Mouse (Mus musculus): ENCODE data around the gene Cd79b. TPM values are rescaled to one million over a fixed set of nuclear protein-coding genes. Genes with fewer than 3 reads are reported as not detected.

The Cd79b gene
- polyA plus RNA-seq, 1 experiment from 2014 or later: 0.95 TPM

DNA sequence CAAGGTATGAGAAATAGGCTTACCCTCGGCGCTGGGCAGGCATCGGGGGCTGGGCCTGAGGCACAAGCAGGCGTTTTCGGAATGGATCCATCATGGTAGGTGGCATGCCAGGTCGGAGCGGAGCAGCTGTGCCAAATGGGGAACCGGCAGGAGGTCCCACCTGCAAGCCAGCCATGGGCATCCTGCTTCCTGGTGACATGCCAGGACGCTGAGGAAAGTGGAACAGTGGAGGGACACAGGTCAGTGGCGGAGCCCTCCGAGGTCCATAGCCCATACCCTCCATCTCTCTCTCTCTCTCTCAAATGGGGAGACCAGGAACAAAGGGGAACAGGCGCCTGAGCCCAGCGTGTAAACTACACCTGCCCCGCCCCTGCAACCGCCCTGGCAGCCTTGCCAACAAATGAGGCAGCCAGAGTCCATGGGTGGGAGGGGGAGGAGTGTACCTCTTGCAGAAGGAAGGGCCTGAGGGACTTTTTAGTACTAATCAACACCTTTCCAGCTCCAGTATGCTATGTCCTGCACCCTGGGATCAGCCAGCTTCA is 47.2 kb downstream of the Cd79b start:
- ATAC-seq (no peak), DNase-seq (ENCODE audit: low spot score) (peak; percentile 33)
- Histone ChIP-seq H3K9ac (ENCODE audit: low read length) (no peak overlapping the region), H3K27ac (ENCODE audit: low read depth, low read length) (peak overlapping the region; percentile 62; the same call in 1 of the 2 replicates), H3K36me3 (ENCODE audit: control insufficient read depth, insufficient read depth, low read length) (peaks cover 46% of the 10 kb centered on the region), H3K4me3 (ENCODE audit: low read depth, low read length) (no peak overlapping the region), H3K4me2 (ENCODE audit: low read length) (0 out of 2 replicates have a peak overlapping the region, but pooled peaks have one; percentile 5), H3K27me3 (replicated peaks; ENCODE audit: control insufficient read depth, insufficient read depth, low read length) (no peaks in the 10 kb centered on the region), H3K9me3 (replicated peaks; ENCODE audit: control insufficient read depth, low read length) (no peaks in the 10 kb centered on the region), H3K4me1 (ENCODE audit: control insufficient read depth, insufficient read depth, low read length) (peaks cover 24% of the 10 kb centered on the region)
- WGBS: 66% methylated on average over 15 of the region's 15 CpGs

DNA sequence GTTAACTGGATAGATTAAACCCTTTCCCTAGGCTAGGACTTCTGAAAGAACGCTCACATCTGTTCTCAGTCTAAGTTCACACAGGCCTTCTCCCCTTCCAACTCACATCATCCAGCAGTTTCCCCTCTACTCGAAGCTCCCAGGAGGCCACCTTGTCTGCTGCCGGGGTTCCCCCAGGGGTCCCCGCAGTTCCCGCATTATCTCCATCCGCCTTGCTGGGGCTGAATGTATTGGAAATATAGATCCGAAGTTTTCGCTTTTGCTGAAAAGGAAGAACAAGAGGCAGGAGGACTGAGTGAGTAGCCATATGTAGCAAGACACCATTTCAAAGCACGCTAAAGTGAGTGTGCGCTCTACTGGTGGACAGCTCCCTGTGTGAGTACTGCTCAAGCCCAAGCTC is 48.1 kb downstream of the Cd79b start:
- Histone ChIP-seq H3K36me3 (ENCODE audit: control insufficient read depth, insufficient read depth, low read length) (peaks cover 56% of the 10 kb centered on the region), H3K4me2 (ENCODE audit: low read length) (no peak overlapping the region), H3K9ac (ENCODE audit: low read length) (no peak overlapping the region), H3K9me3 (replicated peaks; ENCODE audit: control insufficient read depth, low read length) (no peaks in the 10 kb centered on the region), H3K27ac (ENCODE audit: low read depth, low read length) (no peak overlapping the region), H3K27me3 (replicated peaks; ENCODE audit: control insufficient read depth, insufficient read depth, low read length) (no peaks in the 10 kb centered on the region), H3K4me1 (ENCODE audit: control insufficient read depth, insufficient read depth, low read length) (peaks cover 21% of the 10 kb centered on the region), H3K4me3 (ENCODE audit: low read depth, low read length) (no peak overlapping the region)
- 95% methylated on average over 10 of the region's 10 CpGs for WGBS
- ATAC-seq (no peak), DNase-seq (ENCODE audit: low spot score) (no peak)

DNA sequence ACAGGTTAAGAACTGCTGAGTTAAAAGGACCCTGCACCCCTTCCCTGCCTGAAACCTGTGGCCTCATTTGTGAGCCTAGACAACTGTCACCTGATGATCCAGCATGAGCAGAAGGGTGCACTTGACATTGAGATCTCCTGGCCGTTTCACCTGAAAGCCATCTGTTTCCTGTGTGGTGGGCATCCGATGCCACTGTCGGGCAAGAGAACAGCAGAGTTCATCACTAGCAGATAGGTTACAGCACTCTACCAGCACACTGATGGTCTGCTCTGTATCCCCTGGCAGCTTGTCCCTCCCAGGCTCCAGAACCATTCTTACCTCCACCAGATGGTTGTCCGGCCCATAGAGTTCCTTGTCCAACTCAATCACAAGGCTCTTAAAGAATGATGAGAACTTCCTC is 49.0 kb downstream of the Cd79b start:
- H3K27ac ChIP-seq (ENCODE audit: low read depth, low read length): no peak overlapping the region
- H3K4me3 ChIP-seq (ENCODE audit: low read depth, low read length): no peak overlapping the region
- H3K4me2 ChIP-seq (ENCODE audit: low read length): no peak overlapping the region
- peaks cover 64% of the 10 kb centered on the region for H3K36me3 ChIP-seq (ENCODE audit: control insufficient read depth, insufficient read depth, low read length)
- ATAC-seq (no peak), DNase-seq (ENCODE audit: low spot score) (no peak)
- H3K9me3 ChIP-seq (replicated peaks; ENCODE audit: control insufficient read depth, low read length): no peaks in the 10 kb centered on the region
- 97% methylated on average over 4 of the region's 4 CpGs for WGBS
- H3K9ac ChIP-seq (ENCODE audit: low read length): no peak overlapping the region
- no peaks in the 10 kb centered on the region for H3K27me3 ChIP-seq (replicated peaks; ENCODE audit: control insufficient read depth, insufficient read depth, low read length)
- peaks cover 17% of the 10 kb centered on the region for H3K4me1 ChIP-seq (ENCODE audit: control insufficient read depth, insufficient read depth, low read length)

DNA sequence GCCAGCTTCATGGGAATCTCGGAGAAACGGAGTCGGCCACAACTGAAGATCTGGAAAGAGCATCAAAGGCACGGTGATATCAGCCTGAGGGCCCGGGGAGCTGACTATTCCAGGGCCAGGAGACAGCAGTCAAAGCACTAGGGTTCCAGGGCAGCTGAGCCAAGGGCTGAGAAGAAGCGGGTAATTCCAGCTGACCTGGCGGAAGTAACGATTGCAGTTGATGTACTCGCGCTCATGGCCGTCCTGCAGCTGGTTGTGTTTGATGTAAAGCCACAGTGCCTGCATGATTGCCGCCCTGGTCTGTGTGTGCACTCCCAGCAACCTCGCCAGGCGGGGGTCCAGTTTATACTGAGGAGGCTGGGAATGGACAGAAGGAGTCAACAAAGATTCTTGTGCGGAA is 49.6 kb downstream of the Cd79b start:
- no peak overlapping the region for H3K4me2 ChIP-seq (ENCODE audit: low read length)
- H3K4me1 ChIP-seq (ENCODE audit: control insufficient read depth, insufficient read depth, low read length): peaks cover 15% of the 10 kb centered on the region
- H3K27me3 ChIP-seq (replicated peaks; ENCODE audit: control insufficient read depth, insufficient read depth, low read length): no peaks in the 10 kb centered on the region
- no peak for DNase-seq (ENCODE audit: low spot score)
- WGBS: 94% methylated on average over 15 of the region's 15 CpGs
- peaks cover 66% of the 10 kb centered on the region for H3K36me3 ChIP-seq (ENCODE audit: control insufficient read depth, insufficient read depth, low read length)
- no peak for ATAC-seq
- H3K4me3 ChIP-seq (ENCODE audit: low read depth, low read length): no peak overlapping the region
- H3K9ac ChIP-seq (ENCODE audit: low read length): no peak overlapping the region
- no peak overlapping the region for H3K27ac ChIP-seq (ENCODE audit: low read depth, low read length)
- no peaks in the 10 kb centered on the region for H3K9me3 ChIP-seq (replicated peaks; ENCODE audit: control insufficient read depth, low read length)

DNA sequence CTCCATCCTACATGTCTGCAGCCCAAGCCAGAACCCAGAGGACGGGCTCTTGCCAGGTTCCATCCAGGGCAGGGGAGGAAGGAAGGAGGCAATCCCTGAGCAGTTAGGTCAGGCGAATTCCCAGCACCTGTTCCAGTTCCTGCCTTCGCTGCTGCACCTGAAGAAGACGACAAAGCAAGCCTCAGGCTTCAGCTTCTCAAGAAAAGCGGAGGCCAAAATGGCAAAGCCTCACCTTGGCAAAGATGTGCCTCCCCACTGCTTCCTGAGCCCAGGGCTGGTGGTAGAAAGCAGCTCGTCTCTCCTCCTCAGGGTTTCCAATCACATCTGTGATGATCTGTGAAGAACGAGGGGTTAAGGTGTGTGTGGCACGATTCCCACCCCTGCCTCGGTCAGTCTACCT is 50.6 kb downstream of the Cd79b start:
- no peaks in the 10 kb centered on the region for H3K27me3 ChIP-seq (replicated peaks; ENCODE audit: control insufficient read depth, insufficient read depth, low read length)
- no peaks in the 10 kb centered on the region for H3K9me3 ChIP-seq (replicated peaks; ENCODE audit: control insufficient read depth, low read length)
- ATAC-seq: no peak

More for the DNA sequence above, 50.6 kb downstream of the Cd79b start:
- H3K4me2 ChIP-seq (ENCODE audit: low read length): no peak overlapping the region
- no peak for DNase-seq (ENCODE audit: low spot score)
- H3K4me3 ChIP-seq (ENCODE audit: low read depth, low read length): no peak overlapping the region
- peaks cover 73% of the 10 kb centered on the region for H3K36me3 ChIP-seq (ENCODE audit: control insufficient read depth, insufficient read depth, low read length)
- no peak overlapping the region for H3K9ac ChIP-seq (ENCODE audit: low read length)
- no peak overlapping the region for H3K27ac ChIP-seq (ENCODE audit: low read depth, low read length)
- WGBS: 90% methylated on average over 9 of the region's 9 CpGs
- peaks cover 12% of the 10 kb centered on the region for H3K4me1 ChIP-seq (ENCODE audit: control insufficient read depth, insufficient read depth, low read length)

Other genes starting within 250 kb of the Cd79b start
- 5.7 and 7.0 TPM in 2 replicates for gene Taco1, start 248.7 kb downstream of the Cd79b start, polyA plus RNA-seq (2014; fragmentation: Nextera tagmentation; extraction: Ambion mirVana)
- gene Map3k3, start 230.1 kb downstream of the Cd79b start, polyA plus RNA-seq (2014; fragmentation: Nextera tagmentation; extraction: Ambion mirVana): 9.0 and 11.0 TPM in 2 replicates
- not detected in 2 replicates for gene Gm10840, start 153.9 kb downstream of the Cd79b start, polyA plus RNA-seq (2014; fragmentation: Nextera tagmentation; extraction: Ambion mirVana)
- 223 and 240 TPM in 2 replicates for gene Limd2, start 153.9 kb downstream of the Cd79b start, polyA plus RNA-seq (2014; fragmentation: Nextera tagmentation; extraction: Ambion mirVana)
- gene Strada, start 112.6 kb downstream of the Cd79b start, polyA plus RNA-seq (2014; fragmentation: Nextera tagmentation; extraction: Ambion mirVana): 31.1 and 34.1 TPM in 2 replicates
- 71.0 and 80.1 TPM in 2 replicates for gene Ccdc47, start 98.4 kb downstream of the Cd79b start, polyA plus RNA-seq (2014; fragmentation: Nextera tagmentation; extraction: Ambion mirVana)
- 65.6 and 75.2 TPM in 2 replicates for gene Ddx42, start 97.8 kb downstream of the Cd79b start, polyA plus RNA-seq (2014; fragmentation: Nextera tagmentation; extraction: Ambion mirVana)
- 34.6 and 35.8 TPM in 2 replicates for gene Ftsj3, start 58.7 kb downstream of the Cd79b start, polyA plus RNA-seq (2014; fragmentation: Nextera tagmentation; extraction: Ambion mirVana)
- gene Psmc5, start 58.6 kb downstream of the Cd79b start, polyA plus RNA-seq (2014; fragmentation: Nextera tagmentation; extraction: Ambion mirVana): 279 and 286 TPM in 2 replicates
- 11.1 and 11.7 TPM in 2 replicates for gene Smarcd2, start 41.8 kb downstream of the Cd79b start, polyA plus RNA-seq (2014; fragmentation: Nextera tagmentation; extraction: Ambion mirVana)
- 0.05 and 0.22 TPM in 2 replicates for gene Tcam1, start 38.1 kb downstream of the Cd79b start, polyA plus RNA-seq (2014; fragmentation: Nextera tagmentation; extraction: Ambion mirVana)
- not detected in 2 replicates for gene Gh, start 12.9 kb downstream of the Cd79b start, polyA plus RNA-seq (2014; fragmentation: Nextera tagmentation; extraction: Ambion mirVana)
- gene Scn4a, start 38.5 kb upstream of the Cd79b start, polyA plus RNA-seq (2014; fragmentation: Nextera tagmentation; extraction: Ambion mirVana): not detected in 2 replicates
- not detected in 2 replicates for gene Prr29, start 50.7 kb upstream of the Cd79b start, polyA plus RNA-seq (2014; fragmentation: Nextera tagmentation; extraction: Ambion mirVana)
- 16.0 and 17.9 TPM in 2 replicates for gene Icam2, start 73.3 kb upstream of the Cd79b start, polyA plus RNA-seq (2014; fragmentation: Nextera tagmentation; extraction: Ambion mirVana)
- gene Ern1, start 173.1 kb upstream of the Cd79b start, polyA plus RNA-seq (2014; fragmentation: Nextera tagmentation; extraction: Ambion mirVana): 2.9 and 4.1 TPM in 2 replicates